Mouse (Mus musculus): ENCODE measurements at regions not wholly inside any gene's neighbourhood (a gene's known extent, or its start where the extent isn't known, plus 50 kb on each side); places are given as distances from the start of the nearest gene placed in this dataset.

DNA sequence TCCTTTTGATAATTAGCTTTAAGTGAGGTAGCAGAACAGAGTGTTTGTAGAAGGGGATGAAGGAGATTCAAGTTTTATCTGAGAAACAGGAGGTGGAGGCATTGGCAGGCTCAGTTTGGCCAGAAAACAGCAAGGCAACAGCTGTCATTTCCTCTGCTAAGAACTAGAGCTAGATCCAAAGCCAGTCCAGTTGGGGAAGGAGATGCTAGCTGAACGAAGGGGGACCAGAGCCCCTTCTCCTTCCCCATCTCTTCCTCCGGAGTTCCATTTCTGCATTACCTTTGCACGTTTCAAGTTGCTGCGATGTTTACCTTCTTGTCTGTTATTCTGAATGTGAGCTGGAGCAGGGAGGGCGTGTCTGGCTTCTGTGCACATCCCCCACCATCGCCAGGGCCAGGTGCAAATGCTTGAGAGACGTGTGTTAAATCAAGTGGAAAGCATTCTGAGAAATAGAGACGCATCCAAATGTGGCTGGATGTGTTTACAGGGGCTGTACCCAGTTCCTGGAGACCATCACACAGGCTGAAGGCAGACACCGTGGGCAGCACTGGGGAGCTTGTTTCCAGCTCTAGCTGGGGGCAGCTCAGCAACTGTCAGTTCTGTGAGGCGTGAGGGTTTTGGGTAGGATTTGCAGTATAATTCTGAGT is 111.4 kb upstream of the Ufm1 start:
- no peaks in the 10 kb centered on the region for H3K27me3 ChIP-seq (replicated peaks; ENCODE audit: insufficient read depth, low read length)
- H3K4me2 ChIP-seq (replicated peaks; ENCODE audit: low read depth, low read length): no peak overlapping the region
- H3K36me3 ChIP-seq (ENCODE audit: insufficient read depth, low read length): no peaks in the 10 kb centered on the region
- 26% methylated on average over 10 of the region's 10 CpGs for WGBS
- no peaks in the 10 kb centered on the region for H3K4me1 ChIP-seq (ENCODE audit: insufficient read depth, low read depth, low read length)
- no peak overlapping the region for H3K27ac ChIP-seq (ENCODE audit: low read length)
- ATAC-seq: no peak
- no peaks in the 10 kb centered on the region for H3K9me3 ChIP-seq (ENCODE audit: low read length)
- TF ChIP-seq CTCF (IDR thresholded peaks at IDR 0.05) (no peak), EP300 (IDR thresholded peaks at IDR 0.05) (no peak)
- no peak for DNase-seq (ENCODE audit: low spot score)
- no peak overlapping the region for H3K4me3 ChIP-seq (ENCODE audit: low read depth, low read length)
- H3K9ac ChIP-seq (replicated peaks; ENCODE audit: low read depth): no peak overlapping the region

- no peaks in the 10 kb centered on the region for H3K27me3 ChIP-seq (replicated peaks; ENCODE audit: insufficient read depth, low read length)
- no peak overlapping the region for H3K4me3 ChIP-seq (ENCODE audit: low read depth, low read length)
- H3K4me2 ChIP-seq (replicated peaks; ENCODE audit: low read depth, low read length): no peak overlapping the region
- no peak for ATAC-seq
- H3K9me3 ChIP-seq (ENCODE audit: low read length): no peaks in the 10 kb centered on the region
- no peak overlapping the region for H3K9ac ChIP-seq (replicated peaks; ENCODE audit: low read depth)
- 57% methylated on average over 5 of the region's 5 CpGs for WGBS
- no peaks in the 10 kb centered on the region for H3K36me3 ChIP-seq (ENCODE audit: insufficient read depth, low read length)
- TF ChIP-seq EP300 (IDR thresholded peaks at IDR 0.05) (no peak), CTCF (IDR thresholded peaks at IDR 0.05) (no peak)
- H3K27ac ChIP-seq (ENCODE audit: low read length): no peak overlapping the region
- no peak for DNase-seq (ENCODE audit: low spot score)
- H3K4me1 ChIP-seq (ENCODE audit: insufficient read depth, low read depth, low read length): no peaks in the 10 kb centered on the region
These were observed 105.5 kb upstream of the Ufm1 start for GRCm38 (mm10) chr3:53969000-53969641.

DNA sequence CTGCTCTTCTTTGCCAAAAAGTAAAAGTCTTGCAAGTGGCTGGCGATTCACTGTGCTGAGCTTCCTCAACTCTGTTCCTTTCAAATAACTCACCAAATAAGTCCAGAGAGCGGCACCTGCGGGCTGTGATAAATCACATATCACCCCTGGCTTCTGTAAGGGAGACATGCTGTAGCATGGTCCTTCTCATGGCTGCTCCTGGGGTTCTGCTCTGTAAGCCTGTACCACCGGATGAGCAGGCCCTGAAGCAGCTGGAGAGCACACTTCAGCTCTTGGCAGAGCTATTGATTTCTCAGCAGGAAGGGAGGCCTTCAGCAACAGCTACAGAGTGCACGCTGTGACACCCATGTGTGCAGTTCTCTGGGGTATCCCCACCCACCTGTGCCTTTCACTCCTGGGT is 101.5 kb upstream of the Ufm1 start:
- TF ChIP-seq CTCF (IDR thresholded peaks at IDR 0.05): no peak
- no peak for TF ChIP-seq EP300 (IDR thresholded peaks at IDR 0.05)
- no peaks in the 10 kb centered on the region for H3K4me1 ChIP-seq (ENCODE audit: insufficient read depth, low read depth, low read length)
- H3K9me3 ChIP-seq (ENCODE audit: low read length): no peaks in the 10 kb centered on the region
- DNase-seq (ENCODE audit: low spot score) (no peak), ATAC-seq (no peak)
- H3K9ac ChIP-seq (replicated peaks; ENCODE audit: low read depth): no peak overlapping the region
- no peak overlapping the region for H3K4me3 ChIP-seq (ENCODE audit: low read depth, low read length)
- no peak overlapping the region for H3K27ac ChIP-seq (ENCODE audit: low read length)
- no peaks in the 10 kb centered on the region for H3K36me3 ChIP-seq (ENCODE audit: insufficient read depth, low read length)
- WGBS: 51% methylated on average over 5 of the region's 5 CpGs
- no peak overlapping the region for H3K4me2 ChIP-seq (replicated peaks; ENCODE audit: low read depth, low read length)
- no peaks in the 10 kb centered on the region for H3K27me3 ChIP-seq (replicated peaks; ENCODE audit: insufficient read depth, low read length)

- no peak overlapping the region for H3K4me2 ChIP-seq (replicated peaks; ENCODE audit: low read depth, low read length)
- WGBS: 83% methylated on average over 2 of the region's 2 CpGs
These were observed 90.2 kb upstream of the Ufm1 start for GRCm38 (mm10) chr3:53953801-53954200.

GRCm38 (mm10) chr3:53939684-53940189 is 76.1 kb upstream of the Ufm1 start:
- no peak for TF ChIP-seq CTCF (IDR thresholded peaks at IDR 0.05)
- TF ChIP-seq EP300 (IDR thresholded peaks at IDR 0.05): no peak
- ATAC-seq (no peak), DNase-seq (ENCODE audit: low spot score) (no peak)
- Histone ChIP-seq H3K27me3 (replicated peaks; ENCODE audit: insufficient read depth, low read length) (no peaks in the 10 kb centered on the region), H3K27ac (ENCODE audit: low read length) (no peak overlapping the region), H3K36me3 (ENCODE audit: insufficient read depth, low read length) (no peaks in the 10 kb centered on the region), H3K4me3 (ENCODE audit: low read depth, low read length) (no peak overlapping the region), H3K4me2 (replicated peaks; ENCODE audit: low read depth, low read length) (no peak overlapping the region), H3K4me1 (ENCODE audit: insufficient read depth, low read depth, low read length) (no peaks in the 10 kb centered on the region), H3K9ac (replicated peaks; ENCODE audit: low read depth) (no peak overlapping the region), H3K9me3 (ENCODE audit: low read length) (no peaks in the 10 kb centered on the region)
- WGBS: 84% methylated on average over 3 of the region's 3 CpGs

More at GRCm38 (mm10) chr3:53953801-53954200, 90.2 kb upstream of the Ufm1 start:
- H3K27ac ChIP-seq (ENCODE audit: low read length): no peak overlapping the region
- H3K27me3 ChIP-seq (replicated peaks; ENCODE audit: insufficient read depth, low read length): no peaks in the 10 kb centered on the region
- no peaks in the 10 kb centered on the region for H3K4me1 ChIP-seq (ENCODE audit: insufficient read depth, low read depth, low read length)
- TF ChIP-seq EP300 (IDR thresholded peaks at IDR 0.05): no peak
- no peak for TF ChIP-seq CTCF (IDR thresholded peaks at IDR 0.05)
- ATAC-seq (no peak), DNase-seq (ENCODE audit: low spot score) (no peak)
- no peak overlapping the region for H3K9ac ChIP-seq (replicated peaks; ENCODE audit: low read depth)
- no peak overlapping the region for H3K4me3 ChIP-seq (ENCODE audit: low read depth, low read length)
- H3K36me3 ChIP-seq (ENCODE audit: insufficient read depth, low read length): no peaks in the 10 kb centered on the region
- H3K9me3 ChIP-seq (ENCODE audit: low read length): no peaks in the 10 kb centered on the region

DNA sequence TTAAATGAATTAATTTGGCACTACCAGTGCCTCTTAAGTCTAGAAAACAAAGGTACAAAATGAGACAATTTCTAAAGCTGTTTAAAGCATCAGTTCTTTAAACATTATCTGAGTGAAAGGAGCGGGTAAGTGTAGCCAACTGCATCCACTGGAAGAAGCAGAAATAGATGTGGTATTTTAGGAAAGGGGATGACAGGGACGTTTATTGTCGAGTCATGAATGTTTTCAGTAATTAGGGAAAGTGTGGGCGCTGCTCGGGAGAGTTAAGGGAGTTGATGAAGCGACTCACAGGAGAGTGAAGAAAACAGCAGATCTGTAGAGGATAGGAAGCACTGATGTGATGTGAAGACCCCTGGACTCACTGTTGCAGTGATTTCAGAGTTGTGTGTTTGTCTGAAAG is 68.1 kb upstream of the Ufm1 start:
- Histone ChIP-seq H3K4me3 (ENCODE audit: low read depth, low read length) (no peak overlapping the region), H3K9me3 (ENCODE audit: low read length) (no peaks in the 10 kb centered on the region), H3K4me2 (replicated peaks; ENCODE audit: low read depth, low read length) (no peak overlapping the region), H3K36me3 (ENCODE audit: insufficient read depth, low read length) (no peaks in the 10 kb centered on the region), H3K9ac (replicated peaks; ENCODE audit: low read depth) (no peak overlapping the region), H3K27me3 (replicated peaks; ENCODE audit: insufficient read depth, low read length) (no peaks in the 10 kb centered on the region), H3K4me1 (ENCODE audit: insufficient read depth, low read depth, low read length) (no peaks in the 10 kb centered on the region), H3K27ac (ENCODE audit: low read length) (no peak overlapping the region)
- DNase-seq (ENCODE audit: low spot score) (no peak), ATAC-seq (no peak)
- 74% methylated on average over 6 of the region's 6 CpGs for WGBS
- TF ChIP-seq EP300 (IDR thresholded peaks at IDR 0.05): no peak
- no peak for TF ChIP-seq CTCF (IDR thresholded peaks at IDR 0.05)
